Mouse (Mus musculus): ENCODE data around the gene Gramd1b. TPM values are rescaled to one million over a fixed set of nuclear protein-coding genes. Genes with fewer than 3 reads are reported as not detected.
A peak's percentile ranks its signal among the peaks of the same experiment; 100 is the strongest.
"Not testable (repeated sequence)": the region's sequence is repeated elsewhere in the genome, so short reads cannot be mapped to it uniquely, and the experiment has no call there.

The Gramd1b gene
- total RNA-seq, 2 experiments from 2014 or later, result 108 to 117 TPM

- intact Hi-C loops (cut with DNase I), result no loop called here
- no peak for DNase-seq
Observed at GRCm38 (mm10) chr9:40519294-40519693, 11.9 kb downstream of the Gramd1b start.

GRCm38 (mm10) chr9:40511970-40512369 lies 19.2 kb downstream of the Gramd1b start:
- no peak for DNase-seq
- intact Hi-C loops (cut with DNase I), result no loop called here

- peak; percentile 52 for DNase-seq
- intact Hi-C loops (cut with DNase I), result no loop called here
Observed at GRCm38 (mm10) chr9:40509479-40509878, 21.7 kb downstream of the Gramd1b start.

GRCm38 (mm10) chr9:40506576-40506975 lies 24.6 kb downstream of the Gramd1b start:
- intact Hi-C loops (cut with DNase I), result no loop called here
- no peak for DNase-seq

GRCm38 (mm10) chr9:40505471-40506312 lies 25.5 kb downstream of the Gramd1b start:
- intact Hi-C loops (cut with DNase I), result no loop called here

GRCm38 (mm10) chr9:40504886-40505285 lies 26.3 kb downstream of the Gramd1b start:
- DNase-seq, result no peak
- intact Hi-C loops (cut with DNase I), result no loop called here

More at GRCm38 (mm10) chr9:40505471-40506312, 25.5 kb downstream of the Gramd1b start:
- peak; percentile 16 for DNase-seq

- intact Hi-C loops (cut with DNase I), result no loop called here
- no peak for DNase-seq
Observed at GRCm38 (mm10) chr9:40500691-40501090, 30.5 kb downstream of the Gramd1b start.

GRCm38 (mm10) chr9:40482351-40483084 lies 48.7 kb downstream of the Gramd1b start:
- DNase-seq; intact Hi-C loops (cut with DNase I): not testable (repeated sequence)

- intact Hi-C loops (cut with DNase I), result no loop called here
- peak; percentile 67 for DNase-seq
Observed at GRCm38 (mm10) chr9:40481271-40481670, 49.9 kb downstream of the Gramd1b start.

GRCm38 (mm10) chr9:40479333-40479732 lies 51.9 kb downstream of the Gramd1b start:
- peak; percentile 20 for DNase-seq
- intact Hi-C loops (cut with DNase I), result no loop called here

GRCm38 (mm10) chr9:40478146-40478900 lies 52.9 kb downstream of the Gramd1b start:
- intact Hi-C loops (cut with DNase I), result no loop called here
- no peak for DNase-seq

GRCm38 (mm10) chr9:40477611-40478010 lies 53.6 kb downstream of the Gramd1b start:
- intact Hi-C loops (cut with DNase I), result no loop called here
- DNase-seq, result no peak

- DNase-seq, result no peak
Observed at GRCm38 (mm10) chr9:40476098-40476497, 55.1 kb downstream of the Gramd1b start.

GRCm38 (mm10) chr9:40472961-40473510 lies 58.1 kb downstream of the Gramd1b start:
- no peak for DNase-seq
- intact Hi-C loops (cut with DNase I), result no loop called here

More at GRCm38 (mm10) chr9:40476098-40476497, 55.1 kb downstream of the Gramd1b start:
- intact Hi-C loops (cut with DNase I), result no loop called here

- intact Hi-C loops (cut with DNase I), result no loop called here
- peak; percentile 19 for DNase-seq
Observed at GRCm38 (mm10) chr9:40469403-40470137, 61.6 kb downstream of the Gramd1b start.

- intact Hi-C loops (cut with DNase I), result no loop called here
- no peak for DNase-seq
Observed at GRCm38 (mm10) chr9:40466782-40467181, 64.4 kb downstream of the Gramd1b start.

GRCm38 (mm10) chr9:40465596-40465995 lies 65.6 kb downstream of the Gramd1b start:
- no peak for DNase-seq
- intact Hi-C loops (cut with DNase I), result no loop called here

GRCm38 (mm10) chr9:40462401-40462800 lies 68.8 kb downstream of the Gramd1b start:
- DNase-seq, result no peak
- intact Hi-C loops (cut with DNase I), result no loop called here

GRCm38 (mm10) chr9:40460781-40461180 lies 70.4 kb downstream of the Gramd1b start:
- intact Hi-C loops (cut with DNase I), result no loop called here

More at GRCm38 (mm10) chr9:40460781-40461180, 70.4 kb downstream of the Gramd1b start:
- DNase-seq, result no peak

All from left cerebral cortex, postnatal 4 days (tissue).